Mouse (Mus musculus) myocyte (in vitro differentiated cells): ENCODE measurements around the gene Fut1. TPM values are rescaled to one million over a fixed set of nuclear protein-coding genes. Genes with fewer than 3 reads are reported as not detected.

ENCODE experiments used
- H3K27me3 ChIP-seq: one replicate; pipeline ENCODE4 v1.6.1; 2011; ENCODE audit not compliant: control insufficient read depth, insufficient read depth, insufficient read length
- H3K36me3 ChIP-seq: one replicate; pipeline ENCODE4 v1.6.1; 2011; ENCODE audit not compliant: control insufficient read depth, insufficient read depth
- H3K4me2 ChIP-seq: one replicate; pipeline ENCODE4 v1.6.1; 2011; ENCODE audit warnings: low read depth, control low read depth
- H3K4me3 ChIP-seq: one replicate; pipeline ENCODE4 v1.5.1; 2011; ENCODE audit warnings: mild to moderate bottlenecking, control low read depth, moderate library complexity
- H3K79me2 ChIP-seq: one replicate; pipeline ENCODE4 v1.6.1; 2011; ENCODE audit not compliant: control insufficient read depth, insufficient read depth
- H3ac ChIP-seq: one replicate; pipeline ENCODE4 v1.6.1; 2011; ENCODE audit not compliant: control insufficient read depth, insufficient read length
- CEBPB ChIP-seq: IDR thresholded peaks from 2 replicates; pipeline ENCODE4 v1.6.1; 2011; ENCODE audit warnings: mild to moderate bottlenecking, moderate library complexity; ENCODE audit not compliant: poor library complexity, insufficient read depth, severe bottlenecking
- E2F4 ChIP-seq: IDR thresholded peaks from one replicate; pipeline ENCODE4 v1.6.1; 2011; ENCODE audit warnings: mild to moderate bottlenecking, control low read depth, moderate library complexity; ENCODE audit not compliant: insufficient read depth
- MAX ChIP-seq: IDR thresholded peaks from one replicate; pipeline ENCODE4 v1.6.1; 2011; ENCODE audit warnings: low read depth, mild to moderate bottlenecking, control low read depth
- MYOD1 ChIP-seq, 3 experiments: IDR thresholded peaks; one replicate each; pipeline ENCODE4 v1.6.1; 2011; ENCODE audit warnings: control low read depth in 2 of 3, low read depth in 2 of 3, mild to moderate bottlenecking in 2 of 3, moderate library complexity in 1 of 3; ENCODE audit not compliant: insufficient read length in 2 of 3, control insufficient read depth in 1 of 3
- MYOG ChIP-seq, 3 experiments: IDR thresholded peaks; one replicate each; pipeline ENCODE4 v1.6.1; 2011; ENCODE audit warnings: control low read depth in 2 of 3, low read depth in 2 of 3, mild to moderate bottlenecking in 2 of 3; ENCODE audit not compliant: insufficient read length in 2 of 3, control insufficient read depth in 1 of 3, insufficient read depth in 1 of 3
- POLR2A ChIP-seq: IDR thresholded peaks from one replicate; pipeline ENCODE4 v1.6.1; 2011; ENCODE audit warnings: low read depth, mild to moderate bottlenecking, control low read depth, moderate library complexity; ENCODE audit not compliant: insufficient read length
- POLR2AphosphoS2 ChIP-seq: IDR thresholded peaks from one replicate; pipeline ENCODE4 v1.6.1; 2011; ENCODE audit warnings: low read depth, control low read depth; ENCODE audit not compliant: insufficient read length
- REST ChIP-seq: IDR thresholded peaks from one replicate; pipeline ENCODE4 v1.6.1; 2011; ENCODE audit warnings: mild to moderate bottlenecking, control low read depth, moderate library complexity; ENCODE audit not compliant: insufficient read depth, insufficient read length
- SRF ChIP-seq: IDR thresholded peaks from one replicate; pipeline ENCODE4 v1.6.1; 2011; ENCODE audit warnings: low read depth; ENCODE audit not compliant: control insufficient read depth, insufficient read length
- TCF12 ChIP-seq: IDR thresholded peaks from one replicate; pipeline ENCODE4 v1.6.1; 2011; ENCODE audit warnings: mild to moderate bottlenecking, control low read depth; ENCODE audit not compliant: poor library complexity, insufficient read depth, severe bottlenecking
- TCF3 ChIP-seq: IDR thresholded peaks from one replicate; pipeline ENCODE4 v1.6.1; 2011; ENCODE audit warnings: low read depth, control low read depth; ENCODE audit not compliant: insufficient read length
- USF1 ChIP-seq: IDR thresholded peaks from one replicate; pipeline ENCODE4 v1.6.1; 2011; ENCODE audit warnings: low read depth, mild to moderate bottlenecking, control low read depth, moderate library complexity
- polyA plus RNA-seq: library from polyadenylated mRNA; unstranded; fragments of >200 nt; fragmentation: generic; extraction: Trizol; gene quantifications from one replicate; pipeline ENCODE4 v1.2.1, GENCODE M21; 2012; ENCODE audit warnings: missing spikeins

The Fut1 gene
- polyA plus RNA-seq, 1 experiment: 3.8 TPM

- no peak for TF ChIP-seq MYOD1 (IDR thresholded peaks at IDR 0.05; ENCODE audit: control insufficient read depth in 1 of 3, insufficient read length in 2 of 3, low read depth in 2 of 3)
- no peak for TF ChIP-seq E2F4
- TF ChIP-seq POLR2AphosphoS2: no peak
- TF ChIP-seq REST: no peak
- no peak for TF ChIP-seq MYOG (IDR thresholded peaks at IDR 0.05; ENCODE audit: control insufficient read depth in 1 of 3, insufficient read depth in 1 of 3, insufficient read length in 2 of 3, low read depth in 2 of 3)
- no peak for TF ChIP-seq USF1
- no peak for TF ChIP-seq POLR2A
- Histone ChIP-seq H3ac (no peak overlapping the region), H3K79me2 (peaks cover 5% of the 10 kb centered on the region), H3K27me3 (no peaks in the 10 kb centered on the region), H3K4me3 (no peak overlapping the region), H3K36me3 (no peaks in the 10 kb centered on the region), H3K4me2 (peak overlapping the region; percentile 8)
Measured at GRCm38 (mm10) chr7:45571966-45572365, 45.1 kb upstream of the Fut1 start.

GRCm38 (mm10) chr7:45573954-45574353 lies 43.1 kb upstream of the Fut1 start:
- peaks cover 5% of the 10 kb centered on the region for H3K79me2 ChIP-seq
- no peaks in the 10 kb centered on the region for H3K36me3 ChIP-seq
- H3ac ChIP-seq: no peak overlapping the region
- no peak overlapping the region for H3K4me2 ChIP-seq
- no peak overlapping the region for H3K4me3 ChIP-seq
- H3K27me3 ChIP-seq: no peaks in the 10 kb centered on the region
- no peak for TF ChIP-seq POLR2A
- no peak for TF ChIP-seq TCF12
- TF ChIP-seq POLR2AphosphoS2: no peak
- TF ChIP-seq MYOG (IDR thresholded peaks at IDR 0.05; ENCODE audit: control insufficient read depth in 1 of 3, insufficient read depth in 1 of 3, insufficient read length in 2 of 3, low read depth in 2 of 3): no peak
- no peak for TF ChIP-seq SRF
- TF ChIP-seq USF1: no peak
- no peak for TF ChIP-seq TCF3
- no peak for TF ChIP-seq REST
- no peak for TF ChIP-seq E2F4
- no peak for TF ChIP-seq CEBPB
- no peak for TF ChIP-seq MAX
- TF ChIP-seq MYOD1 (IDR thresholded peaks at IDR 0.05; ENCODE audit: control insufficient read depth in 1 of 3, insufficient read length in 2 of 3, low read depth in 2 of 3): no peak

- TF ChIP-seq POLR2AphosphoS2 (no peak), USF1 (no peak), TCF12 (no peak), SRF (no peak)
- H3K36me3 ChIP-seq: no peaks in the 10 kb centered on the region
- peaks cover 5% of the 10 kb centered on the region for H3K79me2 ChIP-seq
- H3ac ChIP-seq: no peak overlapping the region
- no peak overlapping the region for H3K4me2 ChIP-seq
- H3K4me3 ChIP-seq: no peak overlapping the region
- H3K27me3 ChIP-seq: no peaks in the 10 kb centered on the region
Measured at GRCm38 (mm10) chr7:45574472-45575379, 42.4 kb upstream of the Fut1 start.

GRCm38 (mm10) chr7:45585923-45586322 lies 31.2 kb upstream of the Fut1 start:
- H3K27me3 ChIP-seq: no peaks in the 10 kb centered on the region
- no peaks in the 10 kb centered on the region for H3K36me3 ChIP-seq
- H3ac ChIP-seq: no peak overlapping the region
- H3K4me3 ChIP-seq: no peak overlapping the region
- TF ChIP-seq SRF (no peak), MAX (no peak)
- H3K4me2 ChIP-seq: no peak overlapping the region
- H3K79me2 ChIP-seq: no peaks in the 10 kb centered on the region

GRCm38 (mm10) chr7:45587631-45588592 lies 29.2 kb upstream of the Fut1 start:
- no peak overlapping the region for H3K4me3 ChIP-seq
- no peak overlapping the region for H3ac ChIP-seq
- H3K27me3 ChIP-seq: no peaks in the 10 kb centered on the region
- H3K79me2 ChIP-seq: no peaks in the 10 kb centered on the region
- H3K4me2 ChIP-seq: no peak overlapping the region
- TF ChIP-seq MAX (no peak), TCF12 (no peak), MYOD1 (IDR thresholded peaks at IDR 0.05; ENCODE audit: control insufficient read depth in 1 of 3, insufficient read length in 2 of 3, low read depth in 2 of 3) (no peak), POLR2AphosphoS2 (no peak), SRF (no peak), TCF3 (no peak), REST (no peak), E2F4 (no peak), CEBPB (no peak), POLR2A (no peak), USF1 (no peak), MYOG (IDR thresholded peaks at IDR 0.05; ENCODE audit: control insufficient read depth in 1 of 3, insufficient read depth in 1 of 3, insufficient read length in 2 of 3, low read depth in 2 of 3) (no peak)
- H3K36me3 ChIP-seq: no peaks in the 10 kb centered on the region
